ENCODE assay signal across 1 mouse cellular context in genomic region chr5:64692335-64692734, GRCm38 (mm10).
TF ChIP-seq lines count a peak whose summit lies in the region.

No protein-coding gene starts in this region.

TF ChIP-seq in MEL, 35 proteins besides CTCF, POLR2A, EP300 and RAD21 (continued from another document):
- TF ChIP-seq TAL1 (IDR thresholded peaks at IDR 0.05; ENCODE audit: low read length): no peak; the same call in 1 of the 2 replicates
- no peak for TF ChIP-seq POLR2AphosphoS5 (IDR thresholded peaks at IDR 0.05; ENCODE audit: borderline replicate concordance, low read depth, low read length)
- peak; percentile 38; the same call in 1 of the 2 replicates for TF ChIP-seq MEF2A (IDR thresholded peaks at IDR 0.05; ENCODE audit: extremely low read depth, insufficient replicate concordance, low read depth, low read length, poor library complexity, severe bottlenecking)
- peak; percentile 67 for TF ChIP-seq RCOR1 (IDR thresholded peaks at IDR 0.05; ENCODE audit: low read depth, low read length)
- TF ChIP-seq MAZ (IDR thresholded peaks at IDR 0.05; ENCODE audit: low read depth, low read length): no peak
- TF ChIP-seq GABPA (IDR thresholded peaks at IDR 0.05; ENCODE audit: low read depth, low read length): no peak
- no peak for TF ChIP-seq ZC3H11A (IDR thresholded peaks at IDR 0.05; ENCODE audit: low read depth, low read length)
- TF ChIP-seq ZNF384 (IDR thresholded peaks at IDR 0.05; ENCODE audit: low read depth, low read length): peak; percentile 33; the same call in 1 of the 2 replicates
- TF ChIP-seq KAT2A (conservative IDR thresholded peaks at IDR 0.05; ENCODE audit: low read depth, low read length): no peak
- TF ChIP-seq HCFC1 (IDR thresholded peaks at IDR 0.05; ENCODE audit: low read depth, low read length): 0 out of 2 replicates have a peak, but pooled peaks have one; percentile 15
- TF ChIP-seq USF2 (IDR thresholded peaks at IDR 0.05; ENCODE audit: borderline replicate concordance in 1 of 2, insufficient read depth in 1 of 2, low read depth in 1 of 2, low read length in 2 of 2): no peak
- TF ChIP-seq NELFE (IDR thresholded peaks at IDR 0.05; ENCODE audit: low read depth, low read length): 0 out of 2 replicates have a peak, but pooled peaks have one; percentile 29
- no peak for TF ChIP-seq CHD2 (IDR thresholded peaks at IDR 0.05; ENCODE audit: low read length)
- TF ChIP-seq MXI1 (IDR thresholded peaks at IDR 0.05; ENCODE audit: low read depth, low read length): peak; percentile 31; the same call in 1 of the 2 replicates
- no peak for TF ChIP-seq NRF1 (IDR thresholded peaks at IDR 0.05; ENCODE audit: insufficient read depth, low read depth, low read length, poor library complexity, severe bottlenecking)
- no peak for TF ChIP-seq SMC3 (IDR thresholded peaks at IDR 0.05; ENCODE audit: low read depth, low read length)
- no peak for TF ChIP-seq ELF1 (IDR thresholded peaks at IDR 0.05; ENCODE audit: low read depth, low read length)
